Mouse (Mus musculus): ENCODE results near the gene Ankib1. TPM values are rescaled to one million over a fixed set of nuclear protein-coding genes. Genes with fewer than 3 reads are reported as not detected.

The Ankib1 gene
- polyA plus RNA-seq, 1 experiment from 2014 or later: 25.6 TPM

DNA sequence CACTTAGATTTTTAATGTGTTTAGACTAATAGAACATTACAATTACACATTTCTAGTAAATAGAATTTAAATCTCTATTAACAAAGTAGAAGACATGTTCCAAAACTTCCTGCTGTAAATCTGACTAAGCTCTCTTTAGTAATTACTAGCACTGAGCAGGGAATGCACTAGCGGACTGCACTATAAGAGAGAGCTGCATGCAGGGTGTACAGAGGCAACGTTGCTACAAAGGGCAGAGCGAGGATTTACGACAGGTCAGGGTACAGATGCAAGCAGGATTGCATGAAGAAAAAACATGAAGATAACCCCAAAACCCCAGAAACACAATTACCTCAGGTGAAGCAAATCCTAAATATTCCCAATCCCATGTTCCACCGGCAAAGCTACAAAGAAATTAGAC is 102.7 kb downstream of the Ankib1 start:
- H3K36me3 ChIP-seq (ENCODE audit: control insufficient read depth, insufficient read depth, low read length): peaks cover 52% of the 10 kb centered on the region
- WGBS: 98% methylated on average over 5 of the region's 5 CpGs

GRCm38 (mm10) chr5:3696031-3696430 is 106.7 kb downstream of the Ankib1 start:
- no peaks in the 10 kb centered on the region for H3K4me1 ChIP-seq (ENCODE audit: control insufficient read depth, insufficient read depth, low read length)
- H3K4me3 ChIP-seq (replicated peaks; ENCODE audit: low read depth, low read length): no peak overlapping the region
- no peaks in the 10 kb centered on the region for H3K27me3 ChIP-seq (ENCODE audit: control insufficient read depth, insufficient read depth, low read length)
- no peak overlapping the region for H3K4me2 ChIP-seq (ENCODE audit: low read length)
- H3K9ac ChIP-seq (replicated peaks; ENCODE audit: low read length): no peak overlapping the region
- WGBS: 74% methylated on average over 3 of the region's 3 CpGs
- no peaks in the 10 kb centered on the region for H3K9me3 ChIP-seq (ENCODE audit: control insufficient read depth, low read length)
- H3K27ac ChIP-seq (replicated peaks; ENCODE audit: low read depth, low read length): no peak overlapping the region
- DNase-seq: no peak
- peaks cover 68% of the 10 kb centered on the region for H3K36me3 ChIP-seq (ENCODE audit: control insufficient read depth, insufficient read depth, low read length)
- no peak for ATAC-seq (ENCODE audit: low FRiP score, low TSS enrichment)

More for the DNA sequence above, 102.7 kb downstream of the Ankib1 start:
- Histone ChIP-seq H3K9me3 (ENCODE audit: control insufficient read depth, low read length) (no peaks in the 10 kb centered on the region), H3K4me1 (ENCODE audit: control insufficient read depth, insufficient read depth, low read length) (no peaks in the 10 kb centered on the region), H3K9ac (replicated peaks; ENCODE audit: low read length) (no peak overlapping the region), H3K27ac (replicated peaks; ENCODE audit: low read depth, low read length) (no peak overlapping the region), H3K4me2 (ENCODE audit: low read length) (no peak overlapping the region), H3K27me3 (ENCODE audit: control insufficient read depth, insufficient read depth, low read length) (no peaks in the 10 kb centered on the region), H3K4me3 (replicated peaks; ENCODE audit: low read depth, low read length) (no peak overlapping the region)
- DNase-seq (no peak), ATAC-seq (ENCODE audit: low FRiP score, low TSS enrichment) (no peak)

- H3K9ac ChIP-seq (replicated peaks; ENCODE audit: low read length): no peak overlapping the region
- no peaks in the 10 kb centered on the region for H3K9me3 ChIP-seq (ENCODE audit: control insufficient read depth, low read length)
- 90% methylated on average over 4 of the region's 4 CpGs for WGBS
- no peaks in the 10 kb centered on the region for H3K27me3 ChIP-seq (ENCODE audit: control insufficient read depth, insufficient read depth, low read length)
- H3K4me2 ChIP-seq (ENCODE audit: low read length): no peak overlapping the region
- no peaks in the 10 kb centered on the region for H3K4me1 ChIP-seq (ENCODE audit: control insufficient read depth, insufficient read depth, low read length)
- H3K36me3 ChIP-seq (ENCODE audit: control insufficient read depth, insufficient read depth, low read length): peaks cover 63% of the 10 kb centered on the region
- H3K27ac ChIP-seq (replicated peaks; ENCODE audit: low read depth, low read length): no peak overlapping the region
- DNase-seq (no peak), ATAC-seq (ENCODE audit: low FRiP score, low TSS enrichment) (no peak)
- no peak overlapping the region for H3K4me3 ChIP-seq (replicated peaks; ENCODE audit: low read depth, low read length)
These were observed 107.5 kb downstream of the Ankib1 start for GRCm38 (mm10) chr5:3695191-3695590.

- no peak overlapping the region for H3K9ac ChIP-seq (replicated peaks; ENCODE audit: low read length)
- peaks cover 68% of the 10 kb centered on the region for H3K36me3 ChIP-seq (ENCODE audit: control insufficient read depth, insufficient read depth, low read length)
- no peaks in the 10 kb centered on the region for H3K27me3 ChIP-seq (ENCODE audit: control insufficient read depth, insufficient read depth, low read length)
- H3K4me1 ChIP-seq (ENCODE audit: control insufficient read depth, insufficient read depth, low read length): no peaks in the 10 kb centered on the region
- no peak overlapping the region for H3K27ac ChIP-seq (replicated peaks; ENCODE audit: low read depth, low read length)
- ATAC-seq (ENCODE audit: low FRiP score, low TSS enrichment) (no peak), DNase-seq (no peak)
- H3K9me3 ChIP-seq (ENCODE audit: control insufficient read depth, low read length): no peaks in the 10 kb centered on the region
- H3K4me2 ChIP-seq (ENCODE audit: low read length): no peak overlapping the region
- H3K4me3 ChIP-seq (replicated peaks; ENCODE audit: low read depth, low read length): no peak overlapping the region
- WGBS: 96% methylated on average over 9 of the region's 9 CpGs
These were observed 109.8 kb downstream of the Ankib1 start for GRCm38 (mm10) chr5:3692956-3693355.

GRCm38 (mm10) chr5:3691283-3691682 is 111.4 kb downstream of the Ankib1 start:
- Histone ChIP-seq H3K36me3 (ENCODE audit: control insufficient read depth, insufficient read depth, low read length) (peaks cover 70% of the 10 kb centered on the region), H3K4me2 (ENCODE audit: low read length) (no peak overlapping the region), H3K27ac (replicated peaks; ENCODE audit: low read depth, low read length) (no peak overlapping the region), H3K9me3 (ENCODE audit: control insufficient read depth, low read length) (no peaks in the 10 kb centered on the region), H3K9ac (replicated peaks; ENCODE audit: low read length) (no peak overlapping the region), H3K4me3 (replicated peaks; ENCODE audit: low read depth, low read length) (no peak overlapping the region), H3K4me1 (ENCODE audit: control insufficient read depth, insufficient read depth, low read length) (no peaks in the 10 kb centered on the region), H3K27me3 (ENCODE audit: control insufficient read depth, insufficient read depth, low read length) (no peaks in the 10 kb centered on the region)
- no peak for ATAC-seq (ENCODE audit: low FRiP score, low TSS enrichment)
- 96% methylated on average over 3 of the region's 3 CpGs for WGBS
- DNase-seq: no peak

- ATAC-seq (ENCODE audit: low FRiP score, low TSS enrichment): no peak
- no peak for DNase-seq
- Histone ChIP-seq H3K4me3 (replicated peaks; ENCODE audit: low read depth, low read length) (no peak overlapping the region), H3K36me3 (ENCODE audit: control insufficient read depth, insufficient read depth, low read length) (peaks cover 40% of the 10 kb centered on the region), H3K4me2 (ENCODE audit: low read length) (no peak overlapping the region), H3K4me1 (ENCODE audit: control insufficient read depth, insufficient read depth, low read length) (no peaks in the 10 kb centered on the region), H3K27me3 (ENCODE audit: control insufficient read depth, insufficient read depth, low read length) (no peaks in the 10 kb centered on the region), H3K9ac (replicated peaks; ENCODE audit: low read length) (no peak overlapping the region), H3K27ac (replicated peaks; ENCODE audit: low read depth, low read length) (no peak overlapping the region), H3K9me3 (ENCODE audit: control insufficient read depth, low read length) (no peaks in the 10 kb centered on the region)
- WGBS: 96% methylated on average over 8 of the region's 8 CpGs
These were observed 114.4 kb downstream of the Ankib1 start for GRCm38 (mm10) chr5:3688298-3688697.

DNA sequence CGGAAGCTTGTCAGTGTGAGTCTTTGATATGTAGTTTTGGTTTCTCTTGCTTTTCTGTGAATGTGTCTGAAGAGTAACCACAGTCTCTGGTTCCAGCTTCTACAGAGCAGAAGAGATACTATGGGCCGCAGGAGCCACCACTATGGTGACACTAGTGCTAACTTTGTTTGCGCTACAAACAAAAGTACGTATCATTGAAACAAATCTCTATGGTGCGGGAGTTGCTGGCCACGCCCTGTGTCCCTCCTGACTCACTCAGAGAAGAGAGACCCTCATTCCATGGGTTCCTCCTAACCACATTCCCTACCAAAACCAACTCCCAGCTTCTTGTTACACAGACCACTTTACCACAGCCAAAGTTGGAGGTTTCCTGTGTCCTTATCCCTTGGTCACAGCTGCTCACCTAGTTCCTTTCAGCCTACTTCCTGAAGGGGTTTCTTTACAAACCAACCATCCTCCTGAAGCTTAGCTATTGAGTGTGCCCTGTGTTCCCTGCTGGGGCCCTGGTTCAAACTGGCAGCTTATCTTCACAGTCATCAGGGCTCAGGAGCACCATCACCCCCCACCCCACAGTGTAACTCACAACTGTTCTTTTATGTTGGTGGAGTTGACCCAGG is 132.7 kb downstream of the Ankib1 start:
- Histone ChIP-seq H3K36me3 (ENCODE audit: control insufficient read depth, insufficient read depth, low read length) (no peaks in the 10 kb centered on the region), H3K4me3 (replicated peaks; ENCODE audit: low read depth, low read length) (no peak overlapping the region), H3K9me3 (ENCODE audit: control insufficient read depth, low read length) (no peaks in the 10 kb centered on the region), H3K4me1 (ENCODE audit: control insufficient read depth, insufficient read depth, low read length) (no peaks in the 10 kb centered on the region), H3K27ac (replicated peaks; ENCODE audit: low read depth, low read length) (no peak overlapping the region), H3K27me3 (ENCODE audit: control insufficient read depth, insufficient read depth, low read length) (no peaks in the 10 kb centered on the region), H3K4me2 (ENCODE audit: low read length) (no peak overlapping the region), H3K9ac (replicated peaks; ENCODE audit: low read length) (no peak overlapping the region)
- WGBS: 91% methylated on average over 6 of the region's 6 CpGs
- no peak for ATAC-seq (ENCODE audit: low FRiP score, low TSS enrichment)
- DNase-seq: no peak

DNA sequence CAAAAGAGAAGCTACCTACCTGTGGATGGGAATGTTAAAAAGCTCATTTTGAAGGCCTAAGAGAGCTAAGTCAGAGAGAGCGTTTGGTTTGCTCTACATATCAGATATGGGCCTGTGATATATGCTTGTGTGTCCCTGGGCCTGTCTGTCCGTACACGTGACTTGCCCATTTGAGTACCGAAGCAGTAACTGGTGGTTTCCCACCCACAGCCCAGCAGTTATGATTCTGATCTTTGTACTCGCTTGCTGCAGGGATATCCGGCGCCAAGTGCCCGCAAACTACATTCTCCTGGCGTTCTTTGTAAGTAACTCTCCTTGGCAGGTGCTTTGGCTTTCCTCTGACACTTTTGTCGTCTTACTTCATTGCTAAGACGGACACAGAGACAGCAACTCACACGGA is 136.1 kb downstream of the Ankib1 start:
- no peaks in the 10 kb centered on the region for H3K36me3 ChIP-seq (ENCODE audit: control insufficient read depth, insufficient read depth, low read length)
- H3K4me3 ChIP-seq (replicated peaks; ENCODE audit: low read depth, low read length): no peak overlapping the region
- no peaks in the 10 kb centered on the region for H3K27me3 ChIP-seq (ENCODE audit: control insufficient read depth, insufficient read depth, low read length)
- H3K4me2 ChIP-seq (ENCODE audit: low read length): no peak overlapping the region
- DNase-seq (no peak), ATAC-seq (ENCODE audit: low FRiP score, low TSS enrichment) (no peak)
- H3K27ac ChIP-seq (replicated peaks; ENCODE audit: low read depth, low read length): no peak overlapping the region
- H3K9me3 ChIP-seq (ENCODE audit: control insufficient read depth, low read length): no peaks in the 10 kb centered on the region
- 89% methylated on average over 12 of the region's 12 CpGs for WGBS
- no peaks in the 10 kb centered on the region for H3K4me1 ChIP-seq (ENCODE audit: control insufficient read depth, insufficient read depth, low read length)
- H3K9ac ChIP-seq (replicated peaks; ENCODE audit: low read length): no peak overlapping the region

GRCm38 (mm10) chr5:3665225-3665624 is 137.5 kb downstream of the Ankib1 start:
- Histone ChIP-seq H3K36me3 (ENCODE audit: control insufficient read depth, insufficient read depth, low read length) (no peaks in the 10 kb centered on the region), H3K4me1 (ENCODE audit: control insufficient read depth, insufficient read depth, low read length) (no peaks in the 10 kb centered on the region), H3K4me2 (ENCODE audit: low read length) (no peak overlapping the region), H3K9ac (replicated peaks; ENCODE audit: low read length) (no peak overlapping the region), H3K4me3 (replicated peaks; ENCODE audit: low read depth, low read length) (no peak overlapping the region), H3K27ac (replicated peaks; ENCODE audit: low read depth, low read length) (no peak overlapping the region), H3K27me3 (ENCODE audit: control insufficient read depth, insufficient read depth, low read length) (no peaks in the 10 kb centered on the region), H3K9me3 (ENCODE audit: control insufficient read depth, low read length) (no peaks in the 10 kb centered on the region)
- ATAC-seq (ENCODE audit: low FRiP score, low TSS enrichment) (no peak), DNase-seq (no peak)
- 99% methylated on average over 2 of the region's 2 CpGs for WGBS
